Mouse (Mus musculus) ES-E14 (cell line): Measurements from ENCODE around the gene Prpf31.

ENCODE experiments used
- CHD2 ChIP-seq: IDR thresholded peaks from 2 replicates; pipeline ENCODE4 v1.6.1; 2014; ENCODE audit warnings: mild to moderate bottlenecking, low read depth, low read length, inconsistent platforms
- HCFC1 ChIP-seq: IDR thresholded peaks from 2 replicates; pipeline ENCODE4 v1.6.1; 2012; ENCODE audit warnings: low read length, inconsistent platforms, borderline replicate concordance; ENCODE audit not compliant: insufficient read depth
- MAFK ChIP-seq: IDR thresholded peaks from 2 replicates; pipeline ENCODE4 v1.6.1; 2014; ENCODE audit warnings: mild to moderate bottlenecking, low read depth, low read length, inconsistent platforms; ENCODE audit not compliant: insufficient read depth
- ZC3H11A ChIP-seq: IDR thresholded peaks from 2 replicates; pipeline ENCODE4 v1.6.1; 2012; ENCODE audit warnings: low read depth, mild to moderate bottlenecking, inconsistent platforms, low read length, borderline replicate concordance
- ZNF384 ChIP-seq: IDR thresholded peaks from 2 replicates; pipeline ENCODE4 v1.6.1; 2012; ENCODE audit warnings: low read depth, low read length, inconsistent platforms

- TF ChIP-seq MAFK (no peak), HCFC1 (no peak), ZNF384 (no peak), ZC3H11A (no peak), CHD2 (no peak)
Measured at GRCm38 (mm10) chr7:3616057-3616388, 13.8 kb upstream of the Prpf31 start, which contains the start of gene Oscar.
